Mouse (Mus musculus): ENCODE results near the gene Ncapd3. TPM values are rescaled to one million over a fixed set of nuclear protein-coding genes. Genes with fewer than 3 reads are reported as not detected.

The Ncapd3 gene
- polyA plus RNA-seq, 1 experiment: 7.2 TPM

DNA sequence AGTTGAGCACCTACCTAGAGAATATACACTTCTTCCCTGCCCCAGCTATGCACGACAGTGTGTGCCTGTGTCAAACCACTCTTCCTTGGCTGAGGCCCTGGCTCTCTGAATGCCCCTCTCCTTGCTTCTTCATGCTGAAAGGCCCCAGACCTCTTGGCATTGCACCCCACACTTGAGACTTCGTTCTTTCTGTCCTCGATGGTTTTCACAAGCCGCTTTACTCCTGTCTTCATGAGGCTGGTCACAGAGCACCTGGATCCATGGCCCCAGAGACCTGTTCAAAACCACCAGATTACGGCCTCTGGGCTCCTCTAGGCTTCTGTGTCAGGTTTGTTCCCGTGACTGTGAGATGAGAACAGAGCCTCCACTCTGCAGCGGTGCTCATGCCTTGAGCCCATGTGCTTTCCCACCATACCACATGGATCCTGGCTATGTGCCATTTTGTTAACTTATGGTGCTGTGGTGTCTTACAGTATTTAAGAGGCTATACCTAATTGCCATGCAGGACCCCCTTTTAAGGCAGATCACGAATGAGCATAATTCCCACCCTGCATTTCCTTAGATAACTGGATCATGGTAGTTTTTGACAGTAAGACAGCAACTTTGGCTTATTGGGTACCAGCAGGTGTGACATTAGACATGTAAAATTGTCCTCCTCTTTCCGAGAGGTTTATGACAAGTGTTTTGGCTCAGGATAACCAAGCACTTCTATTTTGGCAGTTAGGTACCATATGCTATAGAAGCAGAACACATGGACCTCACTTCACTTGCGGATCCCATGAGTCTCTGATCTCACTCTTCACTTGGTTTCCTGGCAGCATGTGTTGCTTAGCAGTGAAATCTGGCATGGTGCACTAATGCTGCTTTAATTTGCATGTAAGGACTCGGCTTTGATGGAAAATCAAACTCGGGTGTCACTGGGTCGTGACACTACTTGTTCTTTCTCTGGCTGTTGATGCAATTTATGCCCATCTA is 61.1 kb downstream of the Ncapd3 start:
- Histone ChIP-seq H3K4me3 (ENCODE audit: insufficient read depth, low read depth, low read length) (no peak overlapping the region), H3K27ac (replicated peaks; ENCODE audit: low read depth, low read length) (no peak overlapping the region), H3K4me1 (ENCODE audit: control insufficient read depth, insufficient read depth, insufficient read length, low read length) (no peaks in the 10 kb centered on the region)

DNA sequence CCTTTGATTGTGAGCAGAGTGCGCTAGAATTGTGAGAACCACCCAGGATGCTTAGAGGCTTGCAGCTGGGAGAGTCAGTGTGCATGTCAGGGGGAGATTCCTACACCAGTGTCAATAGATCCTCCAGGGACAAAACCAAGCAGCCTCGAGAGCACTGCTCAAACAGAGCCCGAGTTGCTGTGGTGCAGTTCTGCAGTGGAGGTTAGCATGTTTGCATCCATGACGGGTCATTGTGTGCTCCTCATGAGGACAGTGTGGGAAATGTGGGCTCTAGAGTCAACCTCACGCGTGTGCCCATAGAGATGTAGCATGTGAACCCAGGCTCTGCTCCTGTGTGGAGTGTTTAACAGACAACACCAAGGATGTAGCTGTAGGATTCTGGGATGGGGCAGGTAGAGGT is 62.9 kb downstream of the Ncapd3 start:
- H3K4me1 ChIP-seq (ENCODE audit: control insufficient read depth, insufficient read depth, insufficient read length, low read length): peaks cover 3% of the 10 kb centered on the region
- H3K27ac ChIP-seq (replicated peaks; ENCODE audit: low read depth, low read length): no peak overlapping the region
- no peak overlapping the region for H3K4me3 ChIP-seq (ENCODE audit: insufficient read depth, low read depth, low read length)

DNA sequence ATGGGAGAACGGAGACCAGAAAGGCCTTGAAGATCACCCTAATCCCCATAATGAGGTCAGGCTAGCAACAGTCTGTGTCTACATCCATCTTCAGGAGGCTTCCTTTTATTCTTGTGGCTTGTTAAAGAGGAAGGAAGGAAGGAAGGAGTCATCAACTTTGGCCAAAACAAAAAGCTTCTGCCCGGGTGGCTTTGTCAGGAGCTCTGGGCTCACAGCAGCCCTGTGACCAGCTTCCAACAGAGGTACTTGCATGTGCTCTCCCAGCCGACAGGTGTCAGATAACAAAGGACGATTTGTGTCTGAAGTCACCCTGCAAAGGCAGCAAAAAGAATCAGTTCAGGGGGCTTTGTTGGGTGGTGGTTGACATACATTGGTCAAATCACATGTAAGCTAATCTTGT is 68.1 kb downstream of the Ncapd3 start:
- Histone ChIP-seq H3K27ac (replicated peaks; ENCODE audit: low read depth, low read length) (peak overlapping the region; percentile 65), H3K4me1 (ENCODE audit: control insufficient read depth, insufficient read depth, insufficient read length, low read length) (peaks cover 11% of the 10 kb centered on the region), H3K4me3 (ENCODE audit: insufficient read depth, low read depth, low read length) (no peak overlapping the region)

DNA sequence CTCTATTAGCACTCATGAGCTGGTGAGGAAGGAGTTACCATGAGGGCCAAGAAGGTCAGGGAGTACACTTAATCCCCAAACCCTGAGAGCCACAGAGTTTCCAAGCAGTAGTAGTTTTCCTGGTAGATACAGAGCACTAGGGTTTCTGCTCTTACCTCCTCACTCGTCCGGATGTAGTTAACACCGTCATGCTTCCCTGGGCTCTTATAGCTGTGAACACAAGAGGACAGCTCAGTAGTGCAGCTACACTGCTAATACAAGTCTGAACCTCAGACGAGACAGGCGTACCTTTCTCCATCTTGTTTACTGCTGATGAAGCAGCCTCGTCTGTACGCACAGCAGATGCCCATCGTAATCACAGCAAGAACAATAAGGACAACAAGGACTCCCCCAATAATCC is 68.6 kb downstream of the Ncapd3 start:
- Histone ChIP-seq H3K4me1 (ENCODE audit: control insufficient read depth, insufficient read depth, insufficient read length, low read length) (peaks cover 11% of the 10 kb centered on the region), H3K4me3 (ENCODE audit: insufficient read depth, low read depth, low read length) (no peak overlapping the region), H3K27ac (replicated peaks; ENCODE audit: low read depth, low read length) (peak overlapping the region; percentile 51)

DNA sequence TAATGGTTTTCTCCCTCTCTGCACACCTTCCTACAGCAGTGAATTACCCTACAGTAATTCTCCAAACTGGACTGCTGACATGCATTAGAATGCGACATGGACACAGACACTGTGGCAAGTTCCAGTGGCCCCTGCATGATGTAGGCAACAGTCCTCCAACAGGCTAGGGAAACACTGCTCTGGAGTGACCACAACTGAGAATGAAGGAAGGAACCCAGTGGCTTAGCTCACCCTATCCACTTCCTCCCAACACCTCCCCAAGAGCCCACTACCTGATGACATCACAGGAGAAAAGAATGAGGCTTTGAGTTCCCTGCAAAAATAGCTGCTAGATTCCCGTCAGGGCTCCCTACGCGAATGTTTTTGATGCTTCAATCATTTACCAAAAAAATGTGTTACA is 69.5 kb downstream of the Ncapd3 start:
- Histone ChIP-seq H3K27ac (replicated peaks; ENCODE audit: low read depth, low read length) (no peak overlapping the region), H3K4me1 (ENCODE audit: control insufficient read depth, insufficient read depth, insufficient read length, low read length) (peaks cover 11% of the 10 kb centered on the region), H3K4me3 (ENCODE audit: insufficient read depth, low read depth, low read length) (no peak overlapping the region)

DNA sequence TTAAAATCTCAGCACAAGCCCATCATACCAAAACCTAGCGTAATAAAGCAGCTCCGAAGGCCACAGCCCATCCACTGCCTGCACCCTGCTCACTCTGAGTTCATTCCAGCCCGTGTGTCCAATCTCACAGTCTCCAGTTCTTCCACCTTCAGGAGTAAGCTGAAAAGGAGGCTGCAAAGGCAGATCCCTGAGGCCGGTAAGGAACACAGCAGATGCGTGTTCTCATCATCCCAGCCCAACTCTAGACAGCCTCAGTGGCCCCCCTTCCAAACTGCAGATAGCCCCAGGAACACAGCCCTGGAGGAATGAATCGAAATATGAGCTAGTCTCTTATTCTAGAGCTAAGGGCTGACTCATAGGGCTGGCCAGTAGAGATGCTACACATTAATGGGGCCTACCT is 71.5 kb downstream of the Ncapd3 start:
- H3K4me1 ChIP-seq (ENCODE audit: control insufficient read depth, insufficient read depth, insufficient read length, low read length): peaks cover 11% of the 10 kb centered on the region
- no peak overlapping the region for H3K27ac ChIP-seq (replicated peaks; ENCODE audit: low read depth, low read length)
- no peak overlapping the region for H3K4me3 ChIP-seq (ENCODE audit: insufficient read depth, low read depth, low read length)

DNA sequence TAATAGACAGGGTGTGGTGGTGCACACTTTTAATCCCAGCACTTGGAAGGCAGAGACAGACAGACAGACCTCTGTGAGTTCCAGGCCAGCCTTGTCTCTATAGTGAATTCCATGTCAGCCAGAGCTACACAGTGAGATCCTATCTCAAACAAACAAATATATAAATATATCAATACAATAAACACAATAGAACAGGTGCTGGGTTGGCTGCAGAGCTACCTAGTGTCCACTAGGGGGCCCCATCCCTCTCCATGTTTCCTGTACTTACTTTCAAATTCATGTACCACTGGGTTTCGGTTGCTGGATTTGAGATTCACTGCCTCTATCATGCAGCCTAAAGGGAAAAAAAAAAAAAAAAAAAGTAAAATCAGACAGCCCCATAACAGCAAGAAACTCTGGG is 76.1 kb downstream of the Ncapd3 start:
- Histone ChIP-seq H3K27ac (replicated peaks; ENCODE audit: low read depth, low read length) (no peak overlapping the region), H3K4me3 (ENCODE audit: insufficient read depth, low read depth, low read length) (no peak overlapping the region), H3K4me1 (ENCODE audit: control insufficient read depth, insufficient read depth, insufficient read length, low read length) (peaks cover 17% of the 10 kb centered on the region; the same call in 1 of the 2 replicates)

DNA sequence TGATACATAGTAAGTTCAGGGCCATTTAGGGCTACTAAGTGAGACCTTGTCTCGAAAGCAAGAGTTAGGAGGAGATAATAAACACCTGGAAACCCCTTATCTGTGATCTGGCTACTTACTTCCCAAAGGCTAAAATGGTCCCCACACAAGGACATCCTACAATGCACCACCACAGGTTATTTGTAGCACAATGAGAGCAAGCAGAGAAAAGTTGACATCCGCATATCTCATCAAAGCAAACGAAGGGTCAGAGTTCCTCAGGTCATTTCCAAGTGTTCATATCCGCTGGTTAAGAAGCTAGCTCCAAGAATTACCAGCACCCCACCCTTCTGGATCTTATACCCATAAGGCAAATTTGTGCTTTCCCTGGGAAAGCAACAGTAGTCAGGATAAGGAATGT is 78.5 kb downstream of the Ncapd3 start:
- H3K4me3 ChIP-seq (ENCODE audit: insufficient read depth, low read depth, low read length): no peak overlapping the region
- peaks cover 25% of the 10 kb centered on the region; the same call in 1 of the 2 replicates for H3K4me1 ChIP-seq (ENCODE audit: control insufficient read depth, insufficient read depth, insufficient read length, low read length)
- peak overlapping the region; percentile 94 for H3K27ac ChIP-seq (replicated peaks; ENCODE audit: low read depth, low read length)

DNA sequence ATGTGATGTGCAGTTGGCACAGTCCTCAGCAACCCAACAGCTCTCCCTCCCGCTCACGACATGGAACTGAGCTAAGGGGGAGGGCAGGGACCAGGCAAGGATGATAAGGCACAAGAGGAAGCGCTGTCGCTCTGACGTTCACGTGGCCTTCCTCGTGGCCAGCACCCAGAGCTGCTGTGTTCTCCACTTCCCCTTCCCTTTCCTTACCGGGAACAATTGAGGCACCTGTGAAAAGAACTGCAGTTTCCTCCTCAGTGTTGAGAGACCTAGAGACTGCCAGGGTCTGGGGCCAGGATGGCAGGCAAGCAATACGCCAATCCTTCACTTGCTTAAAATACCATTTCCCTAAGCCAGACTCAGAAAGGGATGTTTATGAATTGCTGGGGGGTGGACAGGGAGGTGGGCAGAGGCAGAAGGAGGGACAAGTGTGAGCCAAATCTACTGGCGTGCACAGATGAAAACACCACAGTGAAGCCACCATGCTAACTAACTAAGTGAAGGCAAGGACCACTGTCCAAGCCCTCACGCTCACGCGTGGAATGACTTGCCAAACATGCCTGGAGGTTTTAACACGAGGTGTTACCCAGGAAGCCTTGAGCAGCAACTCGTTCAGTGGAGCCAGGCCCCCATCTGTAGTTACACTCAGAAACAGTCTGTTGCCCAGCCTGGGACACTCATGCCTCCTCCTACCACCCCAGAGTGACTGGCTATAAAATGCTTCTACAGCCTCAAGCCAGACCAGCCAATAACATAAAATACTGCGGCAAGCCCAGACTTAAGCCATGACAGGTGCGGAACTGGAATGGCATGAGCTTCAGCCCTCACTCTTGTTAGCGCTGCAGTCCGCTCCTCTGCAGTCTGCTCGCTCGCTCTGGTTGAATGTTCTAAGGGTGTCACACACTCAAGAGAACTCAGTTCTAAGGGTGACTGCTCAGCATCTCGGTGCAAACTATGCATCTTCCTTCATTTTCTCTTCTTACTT is 79.8 kb downstream of the Ncapd3 start:
- Histone ChIP-seq H3K4me3 (ENCODE audit: insufficient read depth, low read depth, low read length) (no peak overlapping the region), H3K27ac (replicated peaks; ENCODE audit: low read depth, low read length) (peak overlapping the region; percentile 97), H3K4me1 (ENCODE audit: control insufficient read depth, insufficient read depth, insufficient read length, low read length) (peaks cover 25% of the 10 kb centered on the region; the same call in 1 of the 2 replicates)

DNA sequence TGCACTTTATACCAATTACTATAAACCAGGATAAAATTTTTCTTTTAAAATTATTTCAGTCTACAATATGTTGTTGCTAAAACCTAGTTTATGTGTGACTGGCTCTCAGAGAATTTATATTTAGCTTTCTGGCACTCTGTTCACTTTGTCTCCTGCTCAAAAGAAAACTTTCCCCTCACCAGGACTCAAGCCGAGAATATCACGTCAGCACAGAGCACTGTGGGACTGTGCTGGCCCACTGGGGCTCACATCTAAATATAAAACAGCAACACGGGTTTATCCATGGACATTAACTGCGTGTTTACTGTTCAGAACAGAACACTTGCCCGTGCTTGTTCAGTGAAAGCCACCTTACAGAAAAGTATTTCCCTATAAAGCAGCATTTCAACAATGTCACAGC is 80.7 kb downstream of the Ncapd3 start:
- H3K4me1 ChIP-seq (ENCODE audit: control insufficient read depth, insufficient read depth, insufficient read length, low read length): peaks cover 25% of the 10 kb centered on the region; the same call in 1 of the 2 replicates
- H3K4me3 ChIP-seq (ENCODE audit: insufficient read depth, low read depth, low read length): no peak overlapping the region
- peak overlapping the region; percentile 95 for H3K27ac ChIP-seq (replicated peaks; ENCODE audit: low read depth, low read length)

DNA sequence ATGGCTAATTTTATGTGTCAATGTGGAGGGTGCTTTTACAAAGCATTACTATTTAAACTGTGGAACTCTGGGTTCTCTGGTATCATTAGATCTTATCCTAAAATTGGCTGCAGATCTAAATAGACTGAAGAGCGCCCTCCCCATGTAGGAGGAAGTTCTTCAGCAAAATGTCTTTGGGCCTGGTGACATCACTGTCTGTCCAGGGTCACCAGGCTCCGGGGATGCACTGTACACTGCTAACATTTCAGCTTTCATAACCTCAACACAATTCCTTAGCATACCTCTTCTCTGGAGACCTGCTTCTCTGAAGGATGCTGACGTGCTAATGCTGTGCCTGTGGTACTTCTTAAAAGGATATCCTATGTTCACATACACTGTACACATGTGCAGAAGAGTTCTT is 81.8 kb downstream of the Ncapd3 start:
- H3K27ac ChIP-seq (replicated peaks; ENCODE audit: low read depth, low read length): peak overlapping the region; percentile 74
- H3K4me3 ChIP-seq (ENCODE audit: insufficient read depth, low read depth, low read length): no peak overlapping the region
- H3K4me1 ChIP-seq (ENCODE audit: control insufficient read depth, insufficient read depth, insufficient read length, low read length): peaks cover 25% of the 10 kb centered on the region; the same call in 1 of the 2 replicates

DNA sequence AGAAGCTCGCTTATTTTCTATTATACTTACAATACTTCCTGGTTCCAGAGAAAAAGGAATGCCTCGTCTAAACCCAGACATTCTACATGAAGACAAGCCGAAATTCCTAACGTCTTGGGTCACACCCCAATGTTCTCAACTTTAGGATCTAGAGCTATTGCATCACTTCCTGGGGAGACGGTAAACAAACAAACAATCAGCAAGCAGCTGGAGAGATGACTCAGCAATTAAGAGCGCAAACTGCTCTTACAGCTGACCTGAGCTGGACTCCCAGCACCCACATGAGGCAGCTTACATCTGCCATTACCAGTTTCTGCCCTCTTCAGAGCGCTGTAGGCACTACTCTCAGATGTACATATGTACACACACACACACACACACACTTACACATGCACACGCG is 91.3 kb downstream of the Ncapd3 start:
- H3K4me3 ChIP-seq (ENCODE audit: insufficient read depth, low read depth, low read length): no peak overlapping the region
- H3K27ac ChIP-seq (replicated peaks; ENCODE audit: low read depth, low read length): peak overlapping the region; percentile 21
- H3K4me1 ChIP-seq (ENCODE audit: control insufficient read depth, insufficient read depth, insufficient read length, low read length): peaks cover 6% of the 10 kb centered on the region

DNA sequence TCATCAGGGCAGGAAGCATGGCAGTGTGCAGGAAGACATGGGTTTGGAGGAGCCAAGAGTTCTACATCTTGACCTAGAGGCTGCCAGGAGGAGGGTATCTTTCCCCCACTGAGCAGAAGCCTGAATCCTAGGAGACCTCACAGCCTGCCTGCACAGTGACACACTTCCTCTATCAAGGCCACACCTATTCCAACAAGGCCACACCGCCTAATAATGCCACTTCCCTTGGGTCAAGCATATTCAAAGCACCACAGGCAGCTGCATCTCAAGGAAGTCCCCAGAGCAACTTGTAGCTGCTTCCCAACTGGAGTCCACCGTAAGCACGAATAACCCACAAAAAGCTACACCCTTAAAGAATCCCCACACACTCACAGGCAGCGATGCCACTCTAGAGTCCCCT is 92.1 kb downstream of the Ncapd3 start:
- Histone ChIP-seq H3K27ac (replicated peaks; ENCODE audit: low read depth, low read length) (no peak overlapping the region; the same call in 1 of the 2 replicates), H3K4me3 (ENCODE audit: insufficient read depth, low read depth, low read length) (no peak overlapping the region), H3K4me1 (ENCODE audit: control insufficient read depth, insufficient read depth, insufficient read length, low read length) (peaks cover 6% of the 10 kb centered on the region)

DNA sequence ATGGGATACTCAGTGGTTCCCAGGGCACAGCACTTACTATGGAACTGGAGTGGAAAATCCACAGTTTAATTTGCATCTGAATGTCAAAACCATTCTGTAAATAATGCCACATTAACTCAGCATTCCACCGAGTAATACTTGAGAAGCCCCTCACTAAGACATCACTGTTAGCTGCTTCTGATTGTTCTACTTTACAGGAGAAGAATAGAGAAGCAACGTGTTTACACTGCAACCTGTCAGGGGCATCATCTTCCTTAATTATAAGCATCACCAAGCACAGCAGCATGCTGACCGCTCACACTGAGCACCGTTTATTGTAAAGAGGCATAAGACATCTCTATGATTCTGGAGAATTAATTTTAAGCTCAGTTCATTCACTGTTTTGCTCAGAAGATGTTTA is 93.0 kb downstream of the Ncapd3 start:
- Histone ChIP-seq H3K4me3 (ENCODE audit: insufficient read depth, low read depth, low read length) (no peak overlapping the region), H3K27ac (replicated peaks; ENCODE audit: low read depth, low read length) (no peak overlapping the region), H3K4me1 (ENCODE audit: control insufficient read depth, insufficient read depth, insufficient read length, low read length) (peaks cover 7% of the 10 kb centered on the region)

DNA sequence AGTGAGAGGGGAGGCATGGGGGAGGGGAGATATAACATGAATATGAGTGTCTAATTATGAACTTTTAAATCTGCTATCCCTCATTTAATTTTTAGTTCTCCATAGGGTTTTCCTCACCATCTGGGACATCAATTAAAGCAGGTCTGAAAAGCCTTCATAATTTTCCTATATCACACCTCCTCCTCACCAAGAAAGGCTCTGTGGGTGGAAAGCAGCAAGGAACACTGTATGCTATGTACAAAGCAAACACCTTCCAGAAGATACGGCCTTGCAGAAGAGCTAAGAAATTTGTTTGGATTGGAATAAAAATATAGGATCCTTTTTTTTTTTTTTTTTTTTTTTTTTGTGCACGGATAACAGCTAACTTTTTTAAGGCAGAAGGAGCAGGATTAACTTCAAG is 94.0 kb downstream of the Ncapd3 start:
- Histone ChIP-seq H3K27ac (replicated peaks; ENCODE audit: low read depth, low read length) (no peak overlapping the region), H3K4me1 (ENCODE audit: control insufficient read depth, insufficient read depth, insufficient read length, low read length) (peaks cover 12% of the 10 kb centered on the region), H3K4me3 (ENCODE audit: insufficient read depth, low read depth, low read length) (no peak overlapping the region)
